Mouse (Mus musculus): ENCODE results near the gene Ssc5d. TPM values are rescaled to one million over a fixed set of nuclear protein-coding genes. Genes with fewer than 3 reads are reported as not detected.
A peak's percentile ranks its signal among the peaks of the same experiment; 100 is the strongest.
"Not testable (repeated sequence)": the region's sequence is repeated elsewhere in the genome, so short reads cannot be mapped to it uniquely, and the experiment has no call there.

Ssc5d gene
- polyA plus RNA-seq (2016; fragmentation: Nextera tagmentation; extraction: Ambion mirVana): 1.5 and 1.7 TPM in 2 replicates

DNA sequence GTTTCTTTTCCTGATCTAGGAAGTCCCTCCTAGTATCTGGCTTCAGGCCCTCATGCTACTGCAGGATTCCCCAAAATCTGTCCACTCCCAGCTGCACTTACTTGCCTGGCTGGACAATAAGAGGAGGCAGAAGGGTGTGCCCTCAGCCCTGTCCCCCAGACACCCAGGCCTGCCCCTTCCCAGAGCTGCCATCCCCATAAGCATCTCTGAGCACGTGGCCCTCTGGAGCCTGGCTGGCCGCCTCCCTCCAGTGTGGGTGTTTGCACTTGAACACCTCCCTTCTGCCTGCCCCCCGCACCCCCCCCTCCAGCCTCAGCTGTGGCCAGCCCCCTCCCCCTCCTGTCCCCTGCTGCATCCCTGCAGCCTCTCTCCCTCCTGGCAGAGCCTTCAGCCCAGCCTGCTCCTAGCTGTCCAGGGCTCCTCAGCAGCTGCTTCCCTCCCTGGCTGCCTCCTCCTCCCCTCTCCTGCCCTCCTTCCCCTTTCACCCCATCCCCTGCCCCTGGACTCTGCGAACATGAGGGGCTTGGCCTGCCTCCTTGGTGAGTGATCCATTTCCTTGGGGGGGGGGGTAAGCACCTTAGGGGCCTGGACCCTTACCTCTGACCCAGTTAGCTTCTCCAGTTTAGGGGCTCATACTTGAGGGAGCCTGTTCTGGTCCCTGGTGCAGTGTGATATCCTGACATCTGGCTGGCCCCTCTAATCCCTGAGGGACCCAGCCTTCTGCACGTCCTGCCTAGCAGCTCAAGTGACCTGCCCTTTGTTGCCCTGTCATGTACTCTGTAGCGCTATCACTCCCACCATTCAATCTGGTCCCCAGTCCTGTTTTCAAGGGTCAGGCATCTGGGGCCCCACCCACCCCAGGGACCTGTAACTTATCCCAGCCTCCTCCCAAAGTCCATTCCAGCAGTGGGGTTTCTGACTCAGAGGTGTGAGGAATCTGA is at the start of gene Ssc5d:
Gene Ssc5d, plus strand, starts transcription at position 345 of the 941 bp plus-strand sequence.
- 7% methylated on average over 5 of the region's 6 CpGs for WGBS
- Histone ChIP-seq H3K4me1 (replicated peaks) (peaks cover 62% of the 10 kb centered on the region), H3K9ac (peak within 1 kb of the TSS; percentile 50), H3K27me3 (replicated peaks) (peaks cover 5% of the 10 kb centered on the region; the same call in 1 of the 2 replicates), H3K9me3 (replicated peaks) (no peaks in the 10 kb centered on the region), H3K36me3 (peaks cover 2% of the 10 kb centered on the region), H3K27ac (ENCODE audit: poor library complexity, severe bottlenecking) (peak within 1 kb of the TSS; percentile 52), H3K4me2 (peak within 1 kb of the TSS; percentile 87), H3K4me3 (no peak within 1 kb of the TSS)
- ATAC-seq (ENCODE audit: insufficient number of reproducible peaks, low FRiP score): peak; percentile 20; the same call in 1 of the 2 replicates

- no peak within 1 kb of the TSS for H3K27ac ChIP-seq (ENCODE audit: poor library complexity, severe bottlenecking)
- no peaks in the 10 kb centered on the region for H3K36me3 ChIP-seq
- H3K4me1 ChIP-seq (replicated peaks): peaks cover 13% of the 10 kb centered on the region
- H3K27me3 ChIP-seq (replicated peaks): no peaks in the 10 kb centered on the region
- peak within 1 kb of the TSS; percentile 76 for H3K9ac ChIP-seq
- peak; percentile 100 for ATAC-seq (ENCODE audit: insufficient number of reproducible peaks, low FRiP score)
- WGBS: 0% methylated on average over 22 of the region's 22 CpGs
- peak within 1 kb of the TSS; percentile 90 for H3K4me2 ChIP-seq
- 0 out of 2 replicates have a peak, but pooled peaks cover 4% of the 10 kb centered on the region for H3K9me3 ChIP-seq (replicated peaks)
- peak within 1 kb of the TSS; percentile 62 for H3K4me3 ChIP-seq
Observed at GRCm38 (mm10) chr7:4876753-4877221, 48.8 kb upstream of the Ssc5d start, which contains the start of gene Isoc2a. Gene Isoc2a, plus strand, starts transcription at chr7:4877153.

- Histone ChIP-seq H3K27ac (ENCODE audit: poor library complexity, severe bottlenecking) (no peak overlapping the region), H3K36me3 (0 out of 2 replicates have a peak, but pooled peaks cover 2% of the 10 kb centered on the region), H3K27me3 (replicated peaks) (no peaks in the 10 kb centered on the region), H3K9me3 (replicated peaks) (0 out of 2 replicates have a peak, but pooled peaks cover 7% of the 10 kb centered on the region), H3K4me3 (peak overlapping the region; percentile 62), H3K4me2 (peak overlapping the region; percentile 90), H3K9ac (peak overlapping the region; percentile 76), H3K4me1 (replicated peaks) (peaks cover 13% of the 10 kb centered on the region)
- ATAC-seq (ENCODE audit: insufficient number of reproducible peaks, low FRiP score): peak; percentile 7; the same call in 1 of the 2 replicates
- WGBS: 5% methylated on average over 11 of the region's 11 CpGs
Observed at GRCm38 (mm10) chr7:4877226-4877625, 48.4 kb upstream of the Ssc5d start.

DNA sequence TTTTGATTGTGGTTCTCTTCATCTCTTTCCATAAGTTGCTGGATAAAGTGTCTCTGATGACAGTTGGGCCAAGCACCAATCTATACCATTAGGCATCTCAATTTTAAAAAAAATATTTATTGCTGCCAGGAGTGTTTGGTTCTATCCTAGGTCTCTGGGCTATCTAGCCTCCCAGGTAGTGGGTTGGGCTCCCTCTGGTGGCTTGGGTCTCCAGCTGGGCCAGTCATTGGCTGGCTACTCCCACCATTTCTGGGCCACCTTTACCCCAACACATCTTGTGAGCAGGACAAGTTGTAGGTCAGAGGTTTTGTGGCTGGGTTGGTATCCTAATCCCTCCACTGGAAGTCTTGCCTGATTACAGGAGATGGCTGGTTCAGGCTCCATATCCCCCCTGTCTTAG is 47.4 kb upstream of the Ssc5d start:
- Histone ChIP-seq H3K36me3 (0 out of 2 replicates have a peak, but pooled peaks cover 5% of the 10 kb centered on the region), H3K4me1 (replicated peaks) (peaks cover 13% of the 10 kb centered on the region), H3K9me3 (replicated peaks) (0 out of 2 replicates have a peak, but pooled peaks cover 7% of the 10 kb centered on the region), H3K9ac (no peak overlapping the region), H3K4me2 (no peak overlapping the region), H3K4me3 (no peak overlapping the region), H3K27ac (ENCODE audit: poor library complexity, severe bottlenecking) (no peak overlapping the region), H3K27me3 (replicated peaks) (no peaks in the 10 kb centered on the region)
- ATAC-seq (ENCODE audit: insufficient number of reproducible peaks, low FRiP score): no peak

GRCm38 (mm10) chr7:4879036-4879435 is 46.5 kb upstream of the Ssc5d start:
- 84% methylated on average over 1 of the region's 1 CpGs for WGBS
- H3K9me3 ChIP-seq (replicated peaks); H3K27me3 ChIP-seq (replicated peaks); H3K4me2 ChIP-seq; H3K4me3 ChIP-seq; H3K27ac ChIP-seq (ENCODE audit: poor library complexity, severe bottlenecking); ATAC-seq (ENCODE audit: insufficient number of reproducible peaks, low FRiP score); H3K9ac ChIP-seq; H3K36me3 ChIP-seq: not testable (repeated sequence)
- peaks cover 13% of the 10 kb centered on the region for H3K4me1 ChIP-seq (replicated peaks)

DNA sequence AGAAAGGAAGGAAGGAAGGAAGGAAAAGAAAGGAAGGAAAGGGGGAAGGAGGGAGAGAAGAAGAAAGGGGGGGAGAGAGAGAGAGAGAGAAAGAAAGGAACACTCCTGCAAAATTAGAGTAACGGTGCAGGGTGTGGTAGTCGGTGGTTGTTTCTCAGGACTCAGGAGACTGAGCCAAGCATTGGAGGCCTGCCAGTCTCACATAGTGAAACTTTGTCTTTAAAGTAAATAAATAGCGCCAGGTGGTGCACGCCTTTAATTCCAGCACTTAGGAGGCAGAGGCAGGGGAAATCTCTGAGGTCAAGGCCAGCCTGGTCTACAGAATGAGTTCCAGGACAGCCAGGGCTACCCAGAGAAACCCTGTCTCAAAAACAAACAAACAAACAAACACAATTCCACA is 38.9 kb upstream of the Ssc5d start:
- Histone ChIP-seq H3K36me3 (0 out of 2 replicates have a peak, but pooled peaks cover 10% of the 10 kb centered on the region), H3K9ac (no peak overlapping the region), H3K27ac (ENCODE audit: poor library complexity, severe bottlenecking) (no peak overlapping the region), H3K27me3 (replicated peaks) (no peaks in the 10 kb centered on the region), H3K9me3 (replicated peaks) (0 out of 2 replicates have a peak, but pooled peaks cover 4% of the 10 kb centered on the region), H3K4me3 (no peak overlapping the region), H3K4me1 (replicated peaks) (no peaks in the 10 kb centered on the region), H3K4me2 (no peak overlapping the region)
- ATAC-seq (ENCODE audit: insufficient number of reproducible peaks, low FRiP score): no peak
- 71% methylated on average over 4 of the region's 4 CpGs for WGBS

- no peak overlapping the region for H3K9ac ChIP-seq
Observed at GRCm38 (mm10) chr7:4895186-4895585, 30.4 kb upstream of the Ssc5d start.

GRCm38 (mm10) chr7:4898851-4899648 is 26.5 kb upstream of the Ssc5d start:
- no peaks in the 10 kb centered on the region for H3K27me3 ChIP-seq (replicated peaks)
- peak overlapping the region; percentile 37 for H3K4me3 ChIP-seq
- H3K9ac ChIP-seq: peak overlapping the region; percentile 42; the same call in 1 of the 2 replicates
- H3K36me3 ChIP-seq: no peaks in the 10 kb centered on the region
- peak overlapping the region; percentile 66 for H3K4me2 ChIP-seq
- 18% methylated on average over 18 of the region's 18 CpGs for WGBS
- ATAC-seq (ENCODE audit: insufficient number of reproducible peaks, low FRiP score): 0 out of 2 replicates have a peak, but pooled peaks have one; percentile 34
- no peak overlapping the region for H3K27ac ChIP-seq (ENCODE audit: poor library complexity, severe bottlenecking)
- H3K9me3 ChIP-seq (replicated peaks): peaks cover 4% of the 10 kb centered on the region
- peaks cover 10% of the 10 kb centered on the region for H3K4me1 ChIP-seq (replicated peaks)

More at GRCm38 (mm10) chr7:4895186-4895585, 30.4 kb upstream of the Ssc5d start:
- Histone ChIP-seq H3K36me3 (0 out of 2 replicates have a peak, but pooled peaks cover 9% of the 10 kb centered on the region), H3K4me2 (no peak overlapping the region), H3K4me3 (no peak overlapping the region), H3K9me3 (replicated peaks) (no peaks in the 10 kb centered on the region), H3K27ac (ENCODE audit: poor library complexity, severe bottlenecking) (no peak overlapping the region), H3K4me1 (replicated peaks) (peaks cover 10% of the 10 kb centered on the region), H3K27me3 (replicated peaks) (no peaks in the 10 kb centered on the region)
- 50% methylated on average over 11 of the region's 11 CpGs for WGBS
- ATAC-seq (ENCODE audit: insufficient number of reproducible peaks, low FRiP score): no peak

GRCm38 (mm10) chr7:4899649-4900522 is 25.7 kb upstream of the Ssc5d start:
- peak overlapping the region; percentile 42 for H3K9ac ChIP-seq
- peak; percentile 78 for ATAC-seq (ENCODE audit: insufficient number of reproducible peaks, low FRiP score)

GRCm38 (mm10) chr7:4900523-4900851 is 25.1 kb upstream of the Ssc5d start:
- Histone ChIP-seq H3K36me3 (no peaks in the 10 kb centered on the region), H3K9me3 (replicated peaks) (peaks cover 4% of the 10 kb centered on the region), H3K9ac (peak overlapping the region; percentile 30; the same call in 1 of the 2 replicates), H3K4me3 (peak overlapping the region; percentile 37), H3K4me2 (peak overlapping the region; percentile 66), H3K27me3 (replicated peaks) (no peaks in the 10 kb centered on the region), H3K27ac (ENCODE audit: poor library complexity, severe bottlenecking) (peak overlapping the region; percentile 71), H3K4me1 (replicated peaks) (peaks cover 10% of the 10 kb centered on the region)
- ATAC-seq (ENCODE audit: insufficient number of reproducible peaks, low FRiP score): no peak
- WGBS: 28% methylated on average over 11 of the region's 11 CpGs

More at GRCm38 (mm10) chr7:4899649-4900522, 25.7 kb upstream of the Ssc5d start:
- Histone ChIP-seq H3K9me3 (replicated peaks) (peaks cover 4% of the 10 kb centered on the region), H3K4me1 (replicated peaks) (peaks cover 10% of the 10 kb centered on the region), H3K36me3 (no peaks in the 10 kb centered on the region), H3K27ac (ENCODE audit: poor library complexity, severe bottlenecking) (peak overlapping the region; percentile 71), H3K4me3 (peak overlapping the region; percentile 37), H3K27me3 (replicated peaks) (no peaks in the 10 kb centered on the region), H3K4me2 (peak overlapping the region; percentile 66)
- 5% methylated on average over 19 of the region's 19 CpGs for WGBS

Measured in heart, embryonic 12.5 days (tissue).